Mouse (Mus musculus) MEL (cell line): Measurements from ENCODE around the gene Oaz1.

Experiments used
- CTCF ChIP-seq, 3 experiments: IDR thresholded peaks in 2 of 3; conservative IDR thresholded peaks in 1 of 3; 2 replicates each; pipeline ENCODE4 v1.5.1; 2011 to 2012; ENCODE audit warnings: low read length in 3 of 3, low read depth in 2 of 3, mild to moderate bottlenecking in 2 of 3, improper control_type of control experiment in 1 of 3, inconsistent platforms in 1 of 3, mixed read lengths in 1 of 3, moderate library complexity in 1 of 3; ENCODE audit not compliant: control insufficient read depth in 1 of 3, insufficient read depth in 1 of 3, poor library complexity in 1 of 3, severe bottlenecking in 1 of 3
- E2F4 ChIP-seq: IDR thresholded peaks from 2 replicates; pipeline ENCODE4 v1.6.1; 2011; ENCODE audit warnings: low read depth, low read length, improper control_type of control experiment, borderline replicate concordance
- ELF1 ChIP-seq: IDR thresholded peaks from 2 replicates; pipeline ENCODE4 v1.6.1; 2014; ENCODE audit warnings: low read depth, mild to moderate bottlenecking, inconsistent platforms, low read length, improper control_type of control experiment, moderate library complexity
- EP300 ChIP-seq, 2 experiments: IDR thresholded peaks; 2 replicates each; pipeline ENCODE4 v1.6.1; 2011; ENCODE audit warnings: improper control_type of control experiment in 2 of 2, low read length in 2 of 2, low read depth in 1 of 2, mild to moderate bottlenecking in 1 of 2
- GATA1 ChIP-seq: IDR thresholded peaks from 2 replicates; pipeline ENCODE4 v1.6.1; 2011; ENCODE audit warnings: low read depth, low read length, improper control_type of control experiment
- NELFE ChIP-seq: IDR thresholded peaks from 2 replicates; pipeline ENCODE4 v1.6.1; 2011; ENCODE audit warnings: low read depth, low read length, improper control_type of control experiment
- NRF1 ChIP-seq: IDR thresholded peaks from 2 replicates; pipeline ENCODE4 v1.6.1; 2014; ENCODE audit warnings: low read depth, mild to moderate bottlenecking, inconsistent platforms, low read length, improper control_type of control experiment, moderate library complexity; ENCODE audit not compliant: poor library complexity, insufficient read depth, severe bottlenecking
- POLR2A ChIP-seq, 2 experiments: IDR thresholded peaks; 2 replicates each; pipeline ENCODE4 v1.6.1; 2011 to 2012; ENCODE audit warnings: low read length in 2 of 2, mild to moderate bottlenecking in 2 of 2, control low read depth in 1 of 2, improper control_type of control experiment in 1 of 2, low read depth in 1 of 2, moderate library complexity in 1 of 2; ENCODE audit not compliant: control insufficient read depth in 1 of 2, insufficient read depth in 1 of 2, poor library complexity in 1 of 2
- RAD21 ChIP-seq: IDR thresholded peaks from 2 replicates; pipeline ENCODE4 v1.6.1; 2011; ENCODE audit warnings: mild to moderate bottlenecking, low read depth, low read length, improper control_type of control experiment
- TAL1 ChIP-seq: IDR thresholded peaks from 2 replicates; pipeline ENCODE4 v1.6.1; 2012; ENCODE audit warnings: mild to moderate bottlenecking, inconsistent platforms, low read length, moderate library complexity, mixed read lengths
- ZKSCAN1 ChIP-seq: IDR thresholded peaks from 2 replicates; pipeline ENCODE4 v1.6.1; 2012; ENCODE audit warnings: low read depth, mild to moderate bottlenecking, inconsistent platforms, low read length, improper control_type of control experiment, moderate library complexity

- no peak for TF ChIP-seq ZKSCAN1
- no peak for TF ChIP-seq CTCF (IDR thresholded peaks at IDR 0.05 in 2 of 3, conservative IDR thresholded peaks at IDR 0.05 in 1 of 3; ENCODE audit: control insufficient read depth in 1 of 3, insufficient read depth in 1 of 3, low read depth in 2 of 3, low read length in 3 of 3, poor library complexity in 1 of 3, severe bottlenecking in 1 of 3)
- no peak for TF ChIP-seq NRF1
- no peak for TF ChIP-seq EP300 (IDR thresholded peaks at IDR 0.05; ENCODE audit: low read depth in 1 of 2, low read length in 2 of 2)
- no peak for TF ChIP-seq ELF1
- no peak for TF ChIP-seq NELFE
- no peak for TF ChIP-seq GATA1
- no peak for TF ChIP-seq RAD21
- TF ChIP-seq TAL1, result no peak
- TF ChIP-seq POLR2A (IDR thresholded peaks at IDR 0.05; ENCODE audit: control insufficient read depth in 1 of 2, insufficient read depth in 1 of 2, low read depth in 1 of 2, low read length in 2 of 2, poor library complexity in 1 of 2), result peak in 1 of 2 experiments; percentile 21; a peak in 1 of 4 replicates
- no peak for TF ChIP-seq E2F4
Measured at GRCm38 (mm10) chr10:80792175-80793032, 34.1 kb upstream of the Oaz1 start.
